Comparison of ENCODE assay signal across 14 mouse cellular contexts in the genomic region with DNA sequence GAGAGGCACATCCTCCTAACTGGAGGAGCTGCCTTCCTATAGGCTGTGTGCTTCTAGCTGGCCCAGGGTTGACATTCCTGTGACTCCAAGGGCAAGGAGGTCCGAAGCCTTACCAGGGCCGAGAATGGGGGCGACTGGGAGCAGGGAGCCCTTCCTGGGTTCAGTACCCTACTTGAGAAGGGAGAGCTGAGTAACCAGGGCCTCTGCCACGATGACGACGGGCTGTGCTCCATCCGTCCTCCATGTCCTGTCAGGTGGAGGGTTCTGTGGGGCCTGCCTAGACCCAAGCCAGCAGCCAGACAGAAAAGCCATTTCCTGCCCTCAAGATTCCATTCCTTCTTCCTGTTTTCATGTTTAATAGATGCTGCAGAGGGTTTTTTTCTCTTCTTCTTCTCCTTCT. TPM values are rescaled to one million over a fixed set of nuclear protein-coding genes. Genes with fewer than 3 reads are reported as not detected.
A peak's percentile ranks its signal among the peaks of the same experiment; 100 is the strongest.
DNase-seq lines count a peak whose midpoint lies in the region; ATAC-seq and TF ChIP-seq lines count a peak whose summit lies in the region.
"Had no signal": no experiment of that assay in that cellular context is flagged by ENCODE, and none has a peak within 500 bp of the region (broad histone marks: within the 10 kb centered on the region; RNA-seq: fewer than 3 reads in every experiment).

No protein-coding gene starts in this region.

- no peak for ATAC-seq in heart, embryonic 13.5 days (ENCODE audit: extremely low read depth, insufficient number of reproducible peaks, low FRiP score, low TSS enrichment)
- no peak for ATAC-seq in lung, embryonic 16.5 days (ENCODE audit: low read depth)
- no peak for ATAC-seq in intestine, embryonic 16.5 days

- no peak for TF ChIP-seq CTCF in lung, adult 2 months (IDR thresholded peaks at IDR 0.05; ENCODE audit: insufficient read depth, low read length)
- TF ChIP-seq CTCF in bone marrow macrophage, adult 2 months (IDR thresholded peaks at IDR 0.05; ENCODE audit: low read depth, low read length), result no peak

- TF ChIP-seq POLR2A in lung, adult 2 months (IDR thresholded peaks at IDR 0.05; ENCODE audit: borderline replicate concordance, extremely low read depth, low read depth, low read length), result no peak
- no peak for TF ChIP-seq POLR2A in bone marrow macrophage, adult 2 months (IDR thresholded peaks at IDR 0.05; ENCODE audit: borderline replicate concordance, low read depth, low read length)

- peak overlapping the region; percentile 34; the same call in 1 of the 2 replicates for H3K9ac ChIP-seq in heart, embryonic 13.5 days
- H3K9ac ChIP-seq in lung, embryonic 16.5 days (ENCODE audit: low read length), result 0 out of 2 replicates have a peak overlapping the region, but pooled peaks have one; percentile 9
- H3K9ac ChIP-seq in intestine, embryonic 16.5 days (ENCODE audit: low read depth, low read length), result peak overlapping the region; percentile 40; the same call in 1 of the 2 replicates
- H3K9ac ChIP-seq: hindbrain, embryonic 14.5 days; stomach, embryonic 15.5 days had no signal

- H3K4me1 ChIP-seq in heart, embryonic 13.5 days, result peaks cover 69% of the 10 kb centered on the region
- peaks cover 54% of the 10 kb centered on the region for H3K4me1 ChIP-seq in lung, embryonic 16.5 days (replicated peaks; ENCODE audit: control insufficient read depth, insufficient read depth, low read length)
- peaks cover 32% of the 10 kb centered on the region for H3K4me1 ChIP-seq in lung, adult 2 months (ENCODE audit: control insufficient read depth, insufficient read depth, low read length)
- peaks cover 49% of the 10 kb centered on the region for H3K4me1 ChIP-seq in bone marrow macrophage, adult 2 months (ENCODE audit: control insufficient read depth, insufficient read depth, low read length)
- peaks cover 43% of the 10 kb centered on the region for H3K4me1 ChIP-seq in intestine, embryonic 16.5 days (ENCODE audit: control insufficient read depth, insufficient read depth, low read length)

- no peaks in the 10 kb centered on the region for H3K27me3 ChIP-seq in heart, embryonic 13.5 days (replicated peaks)
- no peaks in the 10 kb centered on the region for H3K27me3 ChIP-seq in lung, embryonic 16.5 days (ENCODE audit: control insufficient read depth, insufficient read depth, low read depth, low read length)
- no peaks in the 10 kb centered on the region for H3K27me3 ChIP-seq in intestine, embryonic 16.5 days (replicated peaks; ENCODE audit: control insufficient read depth, insufficient read depth, low read length)
- H3K27me3 ChIP-seq: CH12.LX; stomach, embryonic 15.5 days had no signal

- WGBS in heart, embryonic 13.5 days, result 59% methylated on average over 7 of the region's 7 CpGs
- 30% methylated on average over 7 of the region's 7 CpGs for WGBS in lung, embryonic 16.5 days
- WGBS in lung, adult 2 months, result 39% methylated on average over 7 of the region's 7 CpGs
- WGBS in intestine, embryonic 16.5 days, result 51% methylated on average over 7 of the region's 7 CpGs

- DNase-seq in heart, postnatal 4 days, result no peak
- no peak for DNase-seq in lung, adult 2 months
- DNase-seq in T-cell, adult 2 months (ENCODE audit: low spot score), result no peak
- DNase-seq in spleen, adult 18-20 months, result no peak
- DNase-seq: cerebellum, adult 8-10 months; lung, postnatal 4 days; right cerebral cortex, postnatal 4 days had no signal

- H3K36me3 ChIP-seq in heart, embryonic 13.5 days, result no peaks in the 10 kb centered on the region
- no peaks in the 10 kb centered on the region for H3K36me3 ChIP-seq in lung, embryonic 16.5 days (ENCODE audit: control insufficient read depth, insufficient read depth, low read length)
- no peaks in the 10 kb centered on the region for H3K36me3 ChIP-seq in intestine, embryonic 16.5 days (ENCODE audit: control insufficient read depth, insufficient read depth, low read length)
- H3K36me3 ChIP-seq: stomach, embryonic 15.5 days had no signal

- no peak overlapping the region for H3K4me2 ChIP-seq in heart, embryonic 13.5 days
- no peak overlapping the region for H3K4me2 ChIP-seq in lung, embryonic 16.5 days (ENCODE audit: low read depth, low read length)
- no peak overlapping the region for H3K4me2 ChIP-seq in intestine, embryonic 16.5 days (ENCODE audit: low read depth, low read length)
- H3K4me2 ChIP-seq: hindbrain, embryonic 14.5 days; stomach, embryonic 15.5 days had no signal

- peak overlapping the region; percentile 79 for H3K27ac ChIP-seq in heart, embryonic 13.5 days (replicated peaks)
- H3K27ac ChIP-seq in lung, embryonic 16.5 days (ENCODE audit: low read length), result peak overlapping the region; percentile 51
- H3K27ac ChIP-seq in bone marrow macrophage, adult 2 months (ENCODE audit: insufficient read depth, low read depth, low read length), result peak overlapping the region; percentile 80
- H3K27ac ChIP-seq in intestine, embryonic 16.5 days (ENCODE audit: low read length), result peak overlapping the region; percentile 83
- H3K27ac ChIP-seq: hindbrain, embryonic 14.5 days had no signal

- no peak overlapping the region for H3K4me3 ChIP-seq in heart, embryonic 13.5 days
- no peak overlapping the region for H3K4me3 ChIP-seq in lung, embryonic 16.5 days (ENCODE audit: low read length)
- H3K4me3 ChIP-seq in lung, adult 2 months (replicated peaks; ENCODE audit: extremely low read depth, low read depth, low read length), result no peak overlapping the region
- H3K4me3 ChIP-seq in bone marrow macrophage, adult 2 months (ENCODE audit: insufficient read depth, low read length), result no peak overlapping the region
- H3K4me3 ChIP-seq in intestine, embryonic 16.5 days (ENCODE audit: low read length), result no peak overlapping the region
- H3K4me3 ChIP-seq: stomach, embryonic 15.5 days had no signal

- H3K9me3 ChIP-seq in heart, embryonic 13.5 days, result no peaks in the 10 kb centered on the region
- H3K9me3 ChIP-seq in lung, embryonic 16.5 days (ENCODE audit: control insufficient read depth, low read length), result no peaks in the 10 kb centered on the region
- no peaks in the 10 kb centered on the region for H3K9me3 ChIP-seq in intestine, embryonic 16.5 days (ENCODE audit: control insufficient read depth, low read length)
- H3K9me3 ChIP-seq: stomach, embryonic 15.5 days had no signal

RNA-seq across cellular contexts. Expression of gene Lhpp, which starts 49.2 kb away (rescaled TPM):
- polyA plus RNA-seq in heart, embryonic 13.5 days (2015; fragmentation: Nextera tagmentation; extraction: Ambion mirVana), result 25.5 and 28.9 TPM in 2 replicates
- total RNA-seq in heart, postnatal 4 days (2021), result 10 to 100 TPM; 21.4 to 25.4 TPM
- 15.9 and 18.8 TPM in 2 replicates for polyA plus RNA-seq in lung, embryonic 16.5 days (2015; fragmentation: Nextera tagmentation; extraction: Ambion mirVana)
- 12.4 and 17.1 TPM in 2 replicates for polyA plus RNA-seq in lung, adult 2 months (2012; rRNA removed)
- polyA plus RNA-seq in bone marrow macrophage, adult 2 months (2012; ENCODE audit: insufficient read depth, insufficient read length, missing spikeins), result 14.3 and 14.8 TPM in 2 replicates
- polyA plus RNA-seq in intestine, embryonic 16.5 days (2015; fragmentation: Nextera tagmentation; extraction: Ambion mirVana), result 47.8 and 54.7 TPM in 2 replicates
